Mouse (Mus musculus) frontal cortex, adult 2 months (tissue): ENCODE data around the gene Hacl1. TPM values are rescaled to one million over a fixed set of nuclear protein-coding genes. Genes with fewer than 3 reads are reported as not detected.
"Not testable (repeated sequence)": the region's sequence is repeated elsewhere in the genome, so short reads cannot be mapped to it uniquely, and the experiment has no call there.

Experiments used
- DNase-seq, 2 experiments: peaks; one replicate each; pipeline ENCODE4 v3.0.0; 2022; ENCODE audit warnings: low spot score in 1 of 2; ENCODE audit errors: extremely low spot score in 1 of 2
- polyA plus RNA-seq: library from polyadenylated mRNA; depleted of rRNA; stranded (reverse); fragments of >200 nt; gene quantifications from 2 replicates; pipeline ENCODE4 v1.2.3, GENCODE M21; 2012

Gene Hacl1
- polyA plus RNA-seq, 1 experiment = 10.6 TPM

GRCm38 (mm10) chr14:31644183-31644830, 3.2 kb upstream of the Hacl1 start:
- DNase-seq = no peak

GRCm38 (mm10) chr14:31641506-31642155, 545 bp upstream of the Hacl1 start:
- DNase-seq = no peak

- no peak for DNase-seq
Measured at GRCm38 (mm10) chr14:31640346-31640889, 668 bp downstream of the Hacl1 start, which contains the start of gene Gm49387. TSS of gene Gm49387 (minus strand) at chr14:31640878.

- DNase-seq = no peak
Measured at GRCm38 (mm10) chr14:31630677-31631076, 10.4 kb downstream of the Hacl1 start.

- DNase-seq = peak; percentile 68 to 78
Measured at GRCm38 (mm10) chr14:31622748-31623147, 18.3 kb downstream of the Hacl1 start.

- DNase-seq = peak in 1 of 2 experiments; percentile 14
Measured at GRCm38 (mm10) chr14:31620591-31621223, 20.4 kb downstream of the Hacl1 start.

GRCm38 (mm10) chr14:31617997-31618396, 23.1 kb downstream of the Hacl1 start:
- no peak for DNase-seq

- peak; percentile 22 to 39 for DNase-seq
Measured at GRCm38 (mm10) chr14:31617204-31617603, 23.9 kb downstream of the Hacl1 start.

- DNase-seq = no peak
Measured at GRCm38 (mm10) chr14:31613671-31614070, 27.4 kb downstream of the Hacl1 start.

GRCm38 (mm10) chr14:31611986-31612385, 29.1 kb downstream of the Hacl1 start:
- no peak for DNase-seq

- no peak for DNase-seq
Measured at GRCm38 (mm10) chr14:31605514-31605913, 35.6 kb downstream of the Hacl1 start.

GRCm38 (mm10) chr14:31604916-31605315, 36.2 kb downstream of the Hacl1 start:
- DNase-seq = peak in 1 of 2 experiments; percentile 47

- DNase-seq = not testable (repeated sequence)
Measured at GRCm38 (mm10) chr14:31602616-31602979, 38.5 kb downstream of the Hacl1 start.

GRCm38 (mm10) chr14:31601908-31602615, 39.0 kb downstream of the Hacl1 start:
- no peak for DNase-seq

- DNase-seq = no peak
Measured at GRCm38 (mm10) chr14:31597446-31597845, 43.6 kb downstream of the Hacl1 start.

- no peak for DNase-seq
Measured at GRCm38 (mm10) chr14:31596408-31596807, 44.7 kb downstream of the Hacl1 start.

GRCm38 (mm10) chr14:31594693-31595092, 46.4 kb downstream of the Hacl1 start:
- DNase-seq = no peak

- no peak for DNase-seq
Measured at GRCm38 (mm10) chr14:31593036-31593435, 48.0 kb downstream of the Hacl1 start.

GRCm38 (mm10) chr14:31591243-31591642, 49.8 kb downstream of the Hacl1 start, which contains the start of gene Colq:
TSS of gene Colq (minus strand) at chr14:31591343.
- DNase-seq = no peak

- DNase-seq = no peak
Measured at GRCm38 (mm10) chr14:31586451-31586850, 54.6 kb downstream of the Hacl1 start.

GRCm38 (mm10) chr14:31583082-31583481, 58.0 kb downstream of the Hacl1 start:
- DNase-seq = no peak
